Mouse (Mus musculus) embryonic facial prominence, embryonic 13.5 days (tissue): ENCODE measurements at regions not wholly inside any gene's neighbourhood (a gene's known extent, or its start where the extent isn't known, plus 50 kb on each side); places are given as distances from the start of the nearest gene placed in this dataset.

Source experiments
- ATAC-seq: fragments of 200-750 bp; cut with Nextera tagmentation; 2 replicates; pipeline ENCODE4 v1.8.0; 2017; ENCODE audit warnings: low read depth; ENCODE audit not compliant: insufficient number of reproducible peaks, insufficient read depth, low FRiP score, low TSS enrichment
- H3K27ac ChIP-seq: fragments of 300-500 bp; sonication (generic); 2 replicates; pipeline ENCODE4 v1.5.1; 2015; ENCODE audit warnings: moderate library complexity, mild to moderate bottlenecking, inconsistent platforms
- H3K27me3 ChIP-seq: fragments of 300-500 bp; sonication (generic); 2 replicates; pipeline ENCODE4 v1.6.1; 2015; ENCODE audit warnings: mild to moderate bottlenecking, inconsistent platforms
- H3K36me3 ChIP-seq: fragments of 300-500 bp; sonication (generic); 2 replicates; pipeline ENCODE4 v1.6.1; 2015; ENCODE audit warnings: mild to moderate bottlenecking, inconsistent platforms
- H3K4me1 ChIP-seq: fragments of 300-500 bp; sonication (generic); 2 replicates; pipeline ENCODE4 v1.6.1; 2015; ENCODE audit warnings: inconsistent platforms
- H3K4me2 ChIP-seq: fragments of 300-500 bp; sonication (generic); 2 replicates; pipeline ENCODE4 v1.6.1; 2015; ENCODE audit warnings: moderate library complexity, mild to moderate bottlenecking, inconsistent platforms
- H3K4me3 ChIP-seq: fragments of 300-500 bp; sonication (generic); 2 replicates; pipeline ENCODE4 v1.5.1; 2015; ENCODE audit warnings: mild to moderate bottlenecking, inconsistent platforms
- H3K9ac ChIP-seq: fragments of 300-500 bp; sonication (generic); 2 replicates; pipeline ENCODE4 v1.6.1; 2015; ENCODE audit warnings: mild to moderate bottlenecking, inconsistent platforms
- H3K9me3 ChIP-seq: fragments of 300-500 bp; sonication (generic); 2 replicates; pipeline ENCODE4 v1.6.1; 2016; ENCODE audit warnings: inconsistent platforms
- WGBS: fragments of 180-500 bp; shearing (Covaris S2); methylation state at CpG from one replicate; pipeline ENCODE4 v1.1.7; 2015; ENCODE audit warnings: mixed read lengths; 5-methylcytosine and 5-hydroxymethylcytosine counted together

- WGBS = 52% methylated on average over 2 of the region's 2 CpGs
- H3K27ac ChIP-seq = no peak overlapping the region
- H3K4me2 ChIP-seq = no peak overlapping the region
- H3K9me3 ChIP-seq = no peaks in the 10 kb centered on the region
- H3K36me3 ChIP-seq = no peaks in the 10 kb centered on the region
- ATAC-seq = no peak
- H3K4me3 ChIP-seq = no peak overlapping the region
- no peaks in the 10 kb centered on the region for H3K27me3 ChIP-seq
- H3K9ac ChIP-seq = no peak overlapping the region
- H3K4me1 ChIP-seq = no peaks in the 10 kb centered on the region
These were observed 101.7 kb upstream of the 1810046K07Rik start for GRCm38 (mm10) chr9:51430426-51430825.

DNA sequence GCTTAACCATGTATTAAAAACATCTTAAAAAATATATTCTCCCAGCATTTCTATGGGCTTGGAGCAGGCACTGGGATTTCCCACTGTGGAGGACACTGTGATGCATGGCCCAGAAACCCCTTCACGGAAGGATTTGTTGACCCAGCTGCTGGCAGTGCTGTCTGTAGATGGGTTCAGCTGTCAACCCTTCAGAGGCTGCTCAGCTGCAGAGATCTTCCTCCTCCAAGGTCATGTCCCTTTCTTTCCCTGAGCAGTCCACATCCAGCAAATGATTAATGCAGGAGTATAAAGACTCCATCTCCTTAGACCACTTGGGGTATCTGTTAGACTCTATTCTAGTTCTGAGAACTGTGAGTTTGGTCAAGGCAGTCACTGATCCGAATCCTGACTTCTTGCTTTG, 108.4 kb upstream of the 1810046K07Rik start:
- Histone ChIP-seq H3K4me2 (no peak overlapping the region), H3K4me3 (no peak overlapping the region), H3K27ac (no peak overlapping the region), H3K9ac (no peak overlapping the region), H3K36me3 (no peaks in the 10 kb centered on the region), H3K4me1 (no peaks in the 10 kb centered on the region), H3K9me3 (no peaks in the 10 kb centered on the region), H3K27me3 (no peaks in the 10 kb centered on the region)
- WGBS = 59% methylated on average over 2 of the region's 2 CpGs
- no peak for ATAC-seq

GRCm38 (mm10) chr9:51441773-51442381, 113.2 kb upstream of the 1810046K07Rik start:
- H3K4me3 ChIP-seq = no peak overlapping the region
- no peak for ATAC-seq
- H3K36me3 ChIP-seq = no peaks in the 10 kb centered on the region
- whole genome bisulfite sequencing = 47% methylated on average over 5 of the region's 5 CpGs
- no peak overlapping the region for H3K4me2 ChIP-seq
- no peak overlapping the region for H3K9ac ChIP-seq
- H3K27ac ChIP-seq = no peak overlapping the region
- H3K4me1 ChIP-seq = no peaks in the 10 kb centered on the region
- no peaks in the 10 kb centered on the region for H3K27me3 ChIP-seq
- peaks cover 7% of the 10 kb centered on the region for H3K9me3 ChIP-seq

GRCm38 (mm10) chr9:51455690-51456089, 127.0 kb upstream of the 1810046K07Rik start:
- 37% methylated on average over 2 of the region's 2 CpGs for WGBS
- no peak overlapping the region for H3K4me3 ChIP-seq
- ATAC-seq = no peak

DNA sequence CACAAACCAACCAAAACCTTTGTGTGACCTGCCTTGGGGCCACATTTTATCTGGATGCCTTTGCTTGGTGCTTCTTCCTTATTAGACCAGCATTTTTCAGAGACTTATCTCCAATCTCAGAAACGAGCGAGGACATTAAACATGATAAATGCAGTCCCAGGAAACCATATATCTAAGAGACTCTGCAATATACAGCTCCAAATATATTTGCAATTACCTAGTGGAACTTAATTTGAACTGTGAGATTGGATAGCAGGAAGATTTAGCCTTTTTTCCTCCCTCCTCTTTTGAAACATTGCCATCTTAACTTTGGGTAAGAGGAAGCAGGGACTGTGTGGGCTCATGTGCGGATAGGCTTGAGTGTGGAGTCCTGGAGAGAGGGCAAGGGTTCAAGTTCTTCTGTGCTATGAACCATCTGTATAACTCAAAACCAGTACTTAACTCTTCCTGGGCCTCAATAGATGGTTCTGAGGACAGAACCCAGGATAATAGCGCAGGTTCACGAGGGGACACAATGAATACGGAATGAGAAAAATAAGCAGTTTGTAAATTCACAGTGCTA, 133.8 kb upstream of the 1810046K07Rik start:
- Histone ChIP-seq H3K9ac (no peak overlapping the region), H3K9me3 (no peaks in the 10 kb centered on the region), H3K27me3 (no peaks in the 10 kb centered on the region), H3K36me3 (no peaks in the 10 kb centered on the region), H3K4me2 (no peak overlapping the region), H3K4me1 (no peaks in the 10 kb centered on the region), H3K4me3 (no peak overlapping the region), H3K27ac (no peak overlapping the region)
- ATAC-seq = no peak
- WGBS = 85% methylated on average over 6 of the region's 6 CpGs

More at GRCm38 (mm10) chr9:51455690-51456089, 127.0 kb upstream of the 1810046K07Rik start:
- no peak overlapping the region for H3K4me2 ChIP-seq
- no peaks in the 10 kb centered on the region for H3K9me3 ChIP-seq
- peak overlapping the region; percentile 28; the same call in 1 of the 2 replicates for H3K27ac ChIP-seq
- no peak overlapping the region for H3K9ac ChIP-seq
- no peaks in the 10 kb centered on the region for H3K36me3 ChIP-seq
- no peaks in the 10 kb centered on the region for H3K27me3 ChIP-seq
- H3K4me1 ChIP-seq = peaks cover 6% of the 10 kb centered on the region

DNA sequence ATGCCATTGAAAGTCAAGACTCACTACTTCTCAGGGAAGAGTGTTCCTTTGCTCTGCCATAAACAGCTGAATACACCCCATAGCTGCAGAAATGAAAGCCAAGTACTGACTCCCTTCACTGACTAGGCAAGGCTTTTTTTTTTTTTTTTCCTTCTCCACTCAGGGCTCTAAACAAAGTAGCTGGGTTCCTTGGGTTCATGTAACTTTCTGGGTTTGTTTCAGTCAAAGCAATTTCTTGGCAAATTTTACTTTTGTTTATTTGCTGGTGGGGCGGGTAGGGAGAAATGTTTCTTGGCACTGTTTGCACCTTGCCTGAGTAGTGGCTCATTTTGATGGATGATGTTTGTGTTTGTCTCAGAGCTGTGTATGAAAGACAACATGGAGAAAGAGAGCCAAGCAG, 141.3 kb upstream of the 1810046K07Rik start:
- no peak for ATAC-seq
- Histone ChIP-seq H3K4me1 (no peaks in the 10 kb centered on the region), H3K36me3 (no peaks in the 10 kb centered on the region), H3K27me3 (no peaks in the 10 kb centered on the region), H3K4me3 (no peak overlapping the region), H3K9me3 (no peaks in the 10 kb centered on the region), H3K9ac (no peak overlapping the region), H3K27ac (no peak overlapping the region), H3K4me2 (no peak overlapping the region)
- WGBS = 86% methylated on average over 1 of the region's 1 CpGs

GRCm38 (mm10) chr9:51476511-51477056, 147.9 kb upstream of the 1810046K07Rik start:
- 71% methylated on average over 3 of the region's 3 CpGs for WGBS
- H3K27me3 ChIP-seq = no peaks in the 10 kb centered on the region

DNA sequence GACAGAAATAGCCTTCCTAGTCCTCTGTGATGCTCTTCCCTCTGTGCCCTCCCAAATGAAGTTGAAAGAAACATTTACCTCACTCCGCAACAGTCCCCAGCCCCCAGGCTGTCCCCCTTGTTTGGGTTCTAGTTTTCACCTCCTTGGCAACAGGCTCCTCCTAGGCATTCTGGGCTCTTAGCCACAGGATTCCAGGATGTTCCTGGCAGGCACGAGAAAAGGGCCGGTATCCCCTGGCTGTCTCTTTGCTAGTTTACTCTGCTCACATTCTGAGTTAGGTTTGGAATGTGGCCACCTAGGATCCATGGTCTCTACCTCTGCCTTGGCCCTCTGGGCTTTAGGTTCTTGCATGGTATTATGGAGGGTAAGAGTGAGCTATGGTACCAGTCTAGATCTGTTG, 159.1 kb upstream of the 1810046K07Rik start:
- H3K9ac ChIP-seq = no peak overlapping the region
- H3K27me3 ChIP-seq = no peaks in the 10 kb centered on the region
- H3K27ac ChIP-seq = no peak overlapping the region
- no peaks in the 10 kb centered on the region for H3K9me3 ChIP-seq
- H3K4me2 ChIP-seq = no peak overlapping the region
- 54% methylated on average over 3 of the region's 3 CpGs for WGBS
- no peaks in the 10 kb centered on the region for H3K4me1 ChIP-seq
- H3K36me3 ChIP-seq = no peaks in the 10 kb centered on the region
- H3K4me3 ChIP-seq = no peak overlapping the region
- ATAC-seq = no peak

More at GRCm38 (mm10) chr9:51476511-51477056, 147.9 kb upstream of the 1810046K07Rik start:
- ATAC-seq = no peak
- no peak overlapping the region for H3K27ac ChIP-seq
- H3K4me1 ChIP-seq = no peaks in the 10 kb centered on the region
- H3K4me3 ChIP-seq = no peak overlapping the region
- H3K4me2 ChIP-seq = no peak overlapping the region
- no peaks in the 10 kb centered on the region for H3K36me3 ChIP-seq
- no peak overlapping the region for H3K9ac ChIP-seq
- H3K9me3 ChIP-seq = no peaks in the 10 kb centered on the region

DNA sequence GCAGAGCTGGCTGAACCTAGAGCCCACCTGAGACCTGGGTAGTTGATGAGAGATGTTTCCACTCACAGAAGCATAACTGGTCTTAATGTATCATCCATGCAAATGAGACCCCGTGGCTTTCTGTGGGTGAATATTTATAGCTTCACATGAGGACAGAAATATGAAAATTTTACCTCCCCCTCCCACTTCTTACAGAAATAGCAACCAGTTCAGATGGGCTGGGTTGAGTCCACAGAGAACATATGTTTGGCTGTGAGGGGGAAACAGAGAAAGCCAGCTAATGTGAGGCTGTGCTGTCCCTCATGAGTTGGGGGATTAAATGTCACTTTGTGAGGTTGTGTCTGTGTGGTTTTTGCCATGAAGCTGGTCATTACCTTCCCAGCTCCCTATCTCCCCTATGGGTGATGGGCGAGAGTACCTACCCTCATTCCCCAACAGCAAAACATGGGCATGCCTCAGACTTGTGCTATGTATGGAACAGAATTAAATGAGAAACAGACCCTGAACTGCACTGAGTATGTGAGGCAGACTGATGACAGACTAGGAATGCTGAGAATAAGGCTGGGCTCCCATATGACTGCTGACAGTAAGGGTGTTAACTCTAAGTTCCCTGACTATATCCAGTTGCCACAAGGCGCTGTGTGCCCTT, 178.7 kb upstream of the 1810046K07Rik start:
- WGBS = 42% methylated on average over 3 of the region's 3 CpGs
- Histone ChIP-seq H3K27me3 (no peaks in the 10 kb centered on the region), H3K4me2 (no peak overlapping the region), H3K36me3 (no peaks in the 10 kb centered on the region), H3K9me3 (no peaks in the 10 kb centered on the region), H3K4me1 (peaks cover 14% of the 10 kb centered on the region), H3K9ac (no peak overlapping the region), H3K4me3 (no peak overlapping the region), H3K27ac (peak overlapping the region; percentile 28; the same call in 1 of the 2 replicates)
- ATAC-seq = 0 out of 2 replicates have a peak, but pooled peaks have one; percentile 48

- Histone ChIP-seq H3K9me3 (no peaks in the 10 kb centered on the region), H3K27me3 (no peaks in the 10 kb centered on the region), H3K4me2 (no peak overlapping the region), H3K36me3 (no peaks in the 10 kb centered on the region), H3K9ac (no peak overlapping the region), H3K4me1 (no peaks in the 10 kb centered on the region), H3K27ac (no peak overlapping the region), H3K4me3 (no peak overlapping the region)
- ATAC-seq = no peak
- WGBS = 58% methylated on average over 2 of the region's 2 CpGs
These were observed 188.9 kb upstream of the 1810046K07Rik start for GRCm38 (mm10) chr9:51517643-51518042.

DNA sequence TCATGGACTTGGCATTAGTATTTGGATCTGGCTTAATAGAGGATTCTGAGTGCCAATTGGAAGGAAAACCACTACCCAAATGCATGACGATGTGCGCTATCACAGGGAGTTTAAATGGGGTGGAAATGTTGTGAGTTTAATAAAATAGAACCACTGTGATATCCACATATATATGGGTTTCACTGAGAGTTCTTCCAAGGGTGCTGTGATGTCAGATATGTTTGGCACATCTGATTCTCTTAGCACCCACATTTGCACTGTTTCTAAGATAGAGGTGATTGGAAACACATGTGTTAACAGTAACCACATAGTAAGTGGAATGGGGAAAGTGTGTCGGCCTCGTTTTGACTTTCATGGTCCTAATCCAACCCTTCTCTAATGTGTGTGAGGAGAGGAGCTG, 189.7 kb upstream of the 1810046K07Rik start:
- 56% methylated on average over 4 of the region's 4 CpGs for WGBS
- Histone ChIP-seq H3K9ac (no peak overlapping the region), H3K9me3 (no peaks in the 10 kb centered on the region), H3K4me3 (no peak overlapping the region), H3K4me1 (no peaks in the 10 kb centered on the region), H3K27me3 (no peaks in the 10 kb centered on the region), H3K36me3 (no peaks in the 10 kb centered on the region), H3K27ac (no peak overlapping the region), H3K4me2 (no peak overlapping the region)
- no peak for ATAC-seq

GRCm38 (mm10) chr9:51523471-51523870, 194.8 kb upstream of the 1810046K07Rik start:
- H3K36me3 ChIP-seq = no peaks in the 10 kb centered on the region
- ATAC-seq = no peak
- peaks cover 3% of the 10 kb centered on the region; the same call in 1 of the 2 replicates for H3K4me1 ChIP-seq
- no peak overlapping the region for H3K4me2 ChIP-seq
- H3K27me3 ChIP-seq = no peaks in the 10 kb centered on the region
- no peak overlapping the region for H3K4me3 ChIP-seq
- H3K9ac ChIP-seq = no peak overlapping the region
- H3K27ac ChIP-seq = no peak overlapping the region
- H3K9me3 ChIP-seq = no peaks in the 10 kb centered on the region
